Mouse (Mus musculus) kidney, embryonic 14.5 days (tissue): ENCODE results near the gene Pth2. TPM values are rescaled to one million over a fixed set of nuclear protein-coding genes. Genes with fewer than 3 reads are reported as not detected.

ENCODE experiments used
- ATAC-seq: fragments of 200-750 bp; cut with Nextera tagmentation; 2 replicates; pipeline ENCODE4 v1.8.0; 2017; ENCODE audit warnings: moderate number of reproducible peaks, mild to moderate bottlenecking, moderate TSS enrichment, moderate library complexity; ENCODE audit not compliant: low FRiP score, low TSS enrichment
- H3K27ac ChIP-seq: fragments of 300-500 bp; sonication (generic); 2 replicates; pipeline ENCODE4 v1.5.1; 2014; ENCODE audit warnings: low read depth, mild to moderate bottlenecking, low read length, moderate library complexity, mixed read lengths
- H3K27me3 ChIP-seq: fragments of 300-500 bp; sonication (generic); 2 replicates; pipeline ENCODE4 v1.6.1; 2014; ENCODE audit warnings: mild to moderate bottlenecking, low read length; ENCODE audit not compliant: control insufficient read depth, insufficient read depth
- H3K36me3 ChIP-seq: fragments of 300-500 bp; sonication (generic); 2 replicates; pipeline ENCODE4 v1.6.1; 2014; ENCODE audit warnings: low read length, mixed read lengths; ENCODE audit not compliant: control insufficient read depth, insufficient read depth
- H3K4me1 ChIP-seq: fragments of 300-500 bp; sonication (generic); 2 replicates; pipeline ENCODE4 v1.6.1; 2014; ENCODE audit warnings: low read length, mixed read lengths; ENCODE audit not compliant: control insufficient read depth, insufficient read depth
- H3K4me2 ChIP-seq: fragments of 300-500 bp; sonication (generic); replicated peaks from 2 replicates; pipeline ENCODE4 v1.6.1; 2014; ENCODE audit warnings: low read depth, mild to moderate bottlenecking, low read length
- H3K4me3 ChIP-seq: fragments of 300-500 bp; sonication (generic); 2 replicates; pipeline ENCODE4 v1.5.1; 2014; ENCODE audit warnings: mild to moderate bottlenecking, low read length
- H3K9ac ChIP-seq: fragments of 300-500 bp; sonication (generic); 2 replicates; pipeline ENCODE4 v1.6.1; 2014; ENCODE audit warnings: low read depth, mild to moderate bottlenecking, low read length, moderate library complexity
- H3K9me3 ChIP-seq: fragments of 300-500 bp; sonication (generic); 2 replicates; pipeline ENCODE4 v1.6.1; 2016; ENCODE audit warnings: low read length; ENCODE audit not compliant: control insufficient read depth
- WGBS: fragments of 180-500 bp; shearing (Covaris S2); extraction: QIAGEN DNeasy Blood & Tissue Kit; methylation state at CpG from one replicate; pipeline ENCODE4 v1.1.7; 2014; 5-methylcytosine and 5-hydroxymethylcytosine counted together
- polyA plus RNA-seq: library from polyadenylated mRNA; unstranded; fragments of >200 nt; fragmentation: Nextera tagmentation; extraction: Ambion mirVana; gene quantifications from 2 replicates; pipeline ENCODE4 v1.2.1, GENCODE M21; 2014

Pth2 gene
- polyA plus RNA-seq = not detected in 2 replicates

DNA sequence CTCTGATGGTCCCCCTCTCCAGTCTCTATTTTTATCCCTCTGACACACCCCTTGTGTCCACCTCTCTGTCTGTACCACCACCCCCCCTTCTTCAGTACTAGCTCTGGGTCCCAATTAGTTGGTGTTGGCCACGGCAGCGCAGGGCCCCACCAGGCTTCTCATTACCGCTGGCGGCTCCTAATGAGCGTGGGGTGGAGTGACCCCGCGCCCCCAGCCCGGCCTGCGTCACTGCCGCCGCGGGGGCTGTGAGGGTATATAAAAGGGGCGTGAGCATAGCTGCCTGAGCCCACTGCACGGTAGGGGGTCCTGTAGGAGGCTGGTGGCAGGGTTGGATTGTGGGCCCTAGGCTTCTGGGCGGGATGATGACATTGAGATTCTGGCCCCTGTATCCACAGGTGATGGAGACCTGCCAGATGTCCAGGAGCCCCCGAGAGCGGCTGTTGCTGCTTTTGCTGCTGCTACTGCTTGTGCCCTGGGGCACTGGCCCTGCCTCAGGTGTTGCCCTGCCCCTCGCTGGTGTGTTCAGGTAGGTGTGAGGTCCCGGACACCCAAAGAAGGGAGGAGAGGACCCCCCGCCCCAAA lies at the start of gene Pth2:
Pth2 (plus strand) TSS at position 100 of the 582 bp plus-strand sequence.
- Histone ChIP-seq H3K9me3 (no peaks in the 10 kb centered on the region), H3K4me3 (peak within 1 kb of the TSS; percentile 1; the same call in 1 of the 2 replicates), H3K9ac (no peak within 1 kb of the TSS), H3K4me1 (peaks cover 9% of the 10 kb centered on the region; the same call in 1 of the 2 replicates), H3K36me3 (no peaks in the 10 kb centered on the region), H3K27me3 (peaks cover 92% of the 10 kb centered on the region), H3K27ac (no peak within 1 kb of the TSS), H3K4me2 (no peak within 1 kb of the TSS)
- WGBS = 15% methylated on average over 20 of the region's 20 CpGs
- ATAC-seq = no peak

DNA sequence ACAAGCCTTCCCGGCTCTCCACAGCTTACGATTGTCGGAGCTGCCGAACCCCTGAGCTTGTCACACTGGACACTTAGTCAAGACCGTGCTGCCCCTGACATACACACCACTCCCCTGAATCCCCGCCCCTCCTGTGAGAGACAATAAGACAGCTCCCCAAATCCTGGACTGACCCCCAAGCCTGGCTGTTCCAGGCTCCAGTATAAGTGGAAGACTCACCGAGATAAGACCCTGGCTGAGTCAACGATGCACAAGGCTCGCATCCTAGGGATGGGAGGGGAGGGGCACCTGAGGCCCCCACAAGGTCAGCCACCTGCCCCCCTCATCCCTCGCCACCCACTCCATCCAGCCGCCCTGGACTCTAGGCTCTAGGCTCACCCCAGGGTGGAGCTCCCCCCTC lies 48.9 kb upstream of the Pth2 start:
- H3K27ac ChIP-seq = no peak overlapping the region
- WGBS = 76% methylated on average over 11 of the region's 11 CpGs
- H3K4me2 ChIP-seq = no peak overlapping the region
- no peaks in the 10 kb centered on the region for H3K9me3 ChIP-seq
- ATAC-seq = no peak
- H3K4me3 ChIP-seq = no peak overlapping the region
- no peak overlapping the region for H3K9ac ChIP-seq
- peaks cover 15% of the 10 kb centered on the region for H3K4me1 ChIP-seq
- H3K27me3 ChIP-seq = no peaks in the 10 kb centered on the region
- H3K36me3 ChIP-seq = peaks cover 8% of the 10 kb centered on the region

DNA sequence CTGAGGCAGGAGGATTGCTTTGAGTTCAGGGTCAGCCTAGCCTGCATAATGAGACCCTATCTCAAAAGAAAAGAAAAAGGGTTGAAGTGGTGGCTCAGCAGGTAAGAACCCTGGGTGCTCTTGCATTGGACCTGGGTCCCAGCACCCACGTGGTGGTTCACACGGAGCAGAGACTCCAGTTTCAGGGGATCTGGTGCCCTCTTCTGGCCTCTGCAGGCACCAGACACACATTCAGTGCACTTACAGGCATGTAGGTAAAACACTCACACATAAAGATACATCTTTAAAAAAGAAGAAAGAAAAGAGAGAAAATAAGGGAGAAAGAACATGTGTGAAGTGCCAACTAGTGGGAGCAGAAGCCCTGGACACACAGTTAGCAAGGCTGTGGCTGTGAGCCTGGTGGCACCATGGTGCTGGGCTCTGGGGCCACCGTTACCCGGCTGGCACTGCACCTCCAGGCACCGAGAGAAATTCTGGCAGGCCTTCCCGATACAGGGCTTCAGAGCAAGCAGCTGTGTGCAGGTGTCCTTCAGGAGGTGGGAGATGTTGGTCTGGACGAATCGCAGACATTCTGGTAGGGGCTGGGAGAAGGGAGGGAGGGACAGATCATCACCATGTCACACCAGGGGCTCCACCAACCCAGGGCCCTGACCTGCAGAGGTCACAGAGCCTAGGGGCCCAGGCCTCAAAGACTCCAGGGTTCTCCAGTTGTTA lies 47.2 kb upstream of the Pth2 start:
- H3K4me2 ChIP-seq = no peak overlapping the region
- no peak overlapping the region for H3K4me3 ChIP-seq
- H3K9ac ChIP-seq = no peak overlapping the region
- no peak for ATAC-seq
- H3K27me3 ChIP-seq = 0 out of 2 replicates have a peak, but pooled peaks cover 6% of the 10 kb centered on the region
- peaks cover 11% of the 10 kb centered on the region; the same call in 1 of the 2 replicates for H3K4me1 ChIP-seq
- H3K36me3 ChIP-seq = no peaks in the 10 kb centered on the region
- H3K9me3 ChIP-seq = no peaks in the 10 kb centered on the region
- WGBS = 77% methylated on average over 8 of the region's 8 CpGs
- H3K27ac ChIP-seq = no peak overlapping the region

DNA sequence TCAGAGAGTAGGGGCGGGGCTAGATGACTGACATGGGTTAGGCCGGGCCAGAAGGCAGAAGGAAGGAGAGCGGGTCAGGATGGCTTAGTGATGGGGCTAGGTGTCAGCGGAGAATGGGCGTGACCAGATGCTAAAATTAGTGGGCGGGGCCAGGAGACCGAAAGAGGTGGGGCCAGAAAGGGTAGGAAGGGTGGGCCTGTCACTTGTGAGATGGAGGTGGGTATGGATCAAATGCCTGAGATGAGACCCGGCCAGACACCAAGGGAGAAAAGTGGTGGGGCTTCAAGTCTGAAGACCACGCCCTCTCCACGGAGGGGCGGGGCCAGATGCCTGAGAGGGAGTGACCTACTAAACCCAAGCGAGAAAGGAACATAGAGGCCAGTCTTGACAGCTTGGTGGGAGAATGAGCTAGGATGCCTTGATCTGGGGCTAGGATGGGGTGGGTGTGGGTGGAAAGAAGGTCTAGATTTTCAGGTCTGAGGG lies 46.2 kb upstream of the Pth2 start:
- no peaks in the 10 kb centered on the region for H3K36me3 ChIP-seq
- 7% methylated on average over 12 of the region's 12 CpGs for WGBS
- ATAC-seq = peak; percentile 9; the same call in 1 of the 2 replicates
- H3K9ac ChIP-seq = no peak overlapping the region
- no peak overlapping the region for H3K4me2 ChIP-seq
- 0 out of 2 replicates have a peak, but pooled peaks cover 6% of the 10 kb centered on the region for H3K27me3 ChIP-seq
- peaks cover 8% of the 10 kb centered on the region; the same call in 1 of the 2 replicates for H3K4me1 ChIP-seq
- no peak overlapping the region for H3K27ac ChIP-seq
- no peak overlapping the region for H3K4me3 ChIP-seq
- H3K9me3 ChIP-seq = no peaks in the 10 kb centered on the region

DNA sequence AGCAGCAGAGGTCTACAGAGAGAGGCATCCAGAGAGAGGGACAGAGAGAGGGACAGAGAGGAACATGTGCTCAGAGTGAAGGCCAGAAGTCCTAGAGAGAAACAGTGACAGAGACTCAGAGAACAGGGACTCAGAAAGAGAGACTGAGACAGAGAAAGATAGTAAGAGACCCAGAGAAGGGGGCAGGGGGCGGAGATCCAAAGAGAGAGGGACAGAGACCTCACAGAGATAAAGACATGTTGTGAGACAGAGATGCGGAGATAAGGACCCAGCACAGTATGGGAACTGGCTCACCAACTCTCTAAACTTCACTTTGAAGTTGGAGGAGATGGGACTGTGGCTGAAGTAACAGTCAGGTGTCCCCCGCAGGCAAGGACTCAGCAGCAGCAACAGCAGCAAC lies 45.4 kb upstream of the Pth2 start:
- no peak overlapping the region for H3K9ac ChIP-seq
- H3K4me3 ChIP-seq = no peak overlapping the region
- H3K27ac ChIP-seq = no peak overlapping the region
- no peaks in the 10 kb centered on the region for H3K36me3 ChIP-seq
- H3K4me2 ChIP-seq = peak overlapping the region; percentile 67; the same call in 1 of the 2 replicates
- no peak for ATAC-seq
- H3K27me3 ChIP-seq = 0 out of 2 replicates have a peak, but pooled peaks cover 6% of the 10 kb centered on the region
- peaks cover 4% of the 10 kb centered on the region; the same call in 1 of the 2 replicates for H3K4me1 ChIP-seq
- WGBS = 87% methylated on average over 3 of the region's 3 CpGs
- H3K9me3 ChIP-seq = no peaks in the 10 kb centered on the region

DNA sequence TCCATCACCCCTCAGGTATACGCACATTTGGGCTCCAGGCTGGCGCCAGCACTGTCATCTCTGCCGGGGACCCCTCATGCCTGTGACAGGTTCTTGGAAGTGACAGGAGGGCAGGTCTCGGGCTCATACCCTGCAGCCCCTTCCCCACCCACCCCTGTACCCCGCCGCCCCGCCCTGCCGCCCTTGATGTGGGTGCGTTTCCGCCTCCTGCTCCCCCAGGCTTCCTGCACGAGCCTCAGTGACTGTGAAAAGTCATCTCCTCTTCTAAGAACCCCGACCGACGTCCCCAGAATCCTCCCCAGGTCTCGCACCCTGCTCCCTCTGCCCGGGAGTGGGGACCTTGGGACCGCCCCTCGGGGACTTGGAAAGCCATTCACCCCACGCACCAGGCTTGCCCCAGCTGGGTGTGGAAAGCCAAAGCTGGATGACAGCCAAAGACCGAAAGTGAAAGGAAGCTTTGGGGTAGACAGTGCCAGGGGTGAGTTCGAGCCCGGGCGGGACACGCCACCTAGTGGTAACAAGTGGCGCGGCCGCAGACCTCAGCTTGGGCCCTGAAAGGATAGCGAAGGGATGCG lies 44.7 kb upstream of the Pth2 start, which contains the start of the genes Gm45713 and Flt3l:
Gm45713 (minus strand) TSS at position 239 of the 575 bp plus-strand sequence.
Flt3l (minus strand) TSS at position 440 of the 575 bp plus-strand sequence.
- 3% methylated on average over 29 of the region's 29 CpGs for WGBS
- Histone ChIP-seq H3K36me3 (no peaks in the 10 kb centered on the region), H3K27me3 (0 out of 2 replicates have a peak, but pooled peaks cover 6% of the 10 kb centered on the region), H3K9ac (peak within 1 kb of the TSS; percentile 63), H3K4me2 (peak within 1 kb of the TSS; percentile 67), H3K4me3 (peak within 1 kb of the TSS; percentile 49), H3K27ac (no peak within 1 kb of the TSS), H3K4me1 (peaks cover 4% of the 10 kb centered on the region; the same call in 1 of the 2 replicates), H3K9me3 (no peaks in the 10 kb centered on the region)
- ATAC-seq = peak; percentile 87

DNA sequence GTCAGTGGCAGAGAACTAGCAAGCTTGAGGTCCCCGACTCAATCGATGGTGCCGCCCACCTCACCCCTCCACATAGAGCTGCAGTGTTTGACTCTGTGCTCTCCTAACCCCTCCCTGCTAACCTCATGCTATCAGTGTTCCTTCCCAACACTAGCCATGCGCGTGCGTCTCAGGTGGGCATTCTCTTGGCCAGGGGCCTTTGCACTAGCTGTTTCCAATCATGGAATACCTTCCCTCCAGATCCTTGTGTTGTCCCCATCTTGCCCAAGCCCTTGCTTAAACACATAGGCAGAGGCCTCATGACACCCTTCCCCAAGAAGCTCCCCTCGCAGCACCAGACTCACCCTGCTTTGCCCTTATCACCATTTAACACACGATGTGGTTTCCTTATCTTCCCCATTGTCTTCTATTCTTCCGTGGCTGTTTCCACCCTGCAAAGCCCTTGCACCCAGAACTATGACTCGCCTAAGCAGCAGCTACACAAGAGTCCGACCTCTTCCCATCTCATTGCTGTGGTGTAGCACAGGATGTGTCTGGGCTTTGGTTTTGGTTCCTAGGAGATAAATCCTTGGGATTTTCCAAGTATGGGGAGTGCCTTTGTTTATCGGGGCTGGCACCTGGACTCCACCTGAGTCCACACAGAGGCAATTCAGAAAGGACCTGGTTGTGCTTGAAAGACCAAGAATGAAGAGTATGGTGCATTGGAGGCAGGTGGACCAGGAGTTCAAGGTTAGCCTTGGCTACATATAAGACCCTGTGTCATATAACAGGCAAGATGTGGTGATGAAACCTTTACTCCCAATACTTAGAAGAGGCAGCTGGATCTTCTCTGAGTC lies 43.4 kb upstream of the Pth2 start:
- no peak for ATAC-seq
- Histone ChIP-seq H3K9me3 (no peaks in the 10 kb centered on the region), H3K27ac (no peak overlapping the region), H3K4me2 (no peak overlapping the region), H3K4me1 (peaks cover 4% of the 10 kb centered on the region; the same call in 1 of the 2 replicates), H3K9ac (no peak overlapping the region), H3K4me3 (no peak overlapping the region), H3K27me3 (0 out of 2 replicates have a peak, but pooled peaks cover 6% of the 10 kb centered on the region), H3K36me3 (peaks cover 9% of the 10 kb centered on the region)
- WGBS = 79% methylated on average over 12 of the region's 12 CpGs

DNA sequence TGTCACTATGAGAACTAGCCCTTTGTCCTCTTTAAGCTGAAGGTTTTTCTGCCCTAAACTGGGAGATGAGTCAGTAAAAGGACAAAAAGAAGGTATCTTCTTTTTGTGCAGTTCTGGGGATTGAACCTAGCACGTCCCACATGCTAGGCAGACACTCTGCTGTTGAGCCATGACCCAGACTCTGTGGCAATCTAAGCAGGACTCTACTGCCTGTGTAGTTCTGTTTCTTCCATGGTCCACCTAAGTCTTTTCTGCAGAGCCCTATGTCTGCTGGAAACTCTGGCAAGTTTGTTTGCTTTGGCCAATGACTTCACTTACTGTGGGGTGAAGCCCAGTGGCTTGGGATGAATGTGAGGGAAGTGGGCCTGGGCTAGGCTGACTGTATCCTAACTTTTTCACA lies 42.4 kb upstream of the Pth2 start:
- Histone ChIP-seq H3K27me3 (0 out of 2 replicates have a peak, but pooled peaks cover 6% of the 10 kb centered on the region), H3K4me2 (no peak overlapping the region), H3K36me3 (peaks cover 18% of the 10 kb centered on the region), H3K4me3 (no peak overlapping the region), H3K4me1 (peaks cover 4% of the 10 kb centered on the region; the same call in 1 of the 2 replicates), H3K27ac (no peak overlapping the region), H3K9ac (no peak overlapping the region), H3K9me3 (no peaks in the 10 kb centered on the region)
- no peak for ATAC-seq
- 83% methylated on average over 1 of the region's 1 CpGs for WGBS
